Mouse (Mus musculus): ENCODE results near the gene Acot7.

Gene Acot7

GRCm38 (mm10) chr4:152303172-152303571 lies 125.2 kb downstream of the Acot7 start:
- DNase-seq: peak; percentile 81

GRCm38 (mm10) chr4:152304685-152305084 lies 126.8 kb downstream of the Acot7 start:
- no peak for DNase-seq

GRCm38 (mm10) chr4:152305991-152306390 lies 128.1 kb downstream of the Acot7 start:
- no peak for DNase-seq

GRCm38 (mm10) chr4:152307542-152307941 lies 129.6 kb downstream of the Acot7 start:
- no peak for DNase-seq

- DNase-seq: no peak
Observed at GRCm38 (mm10) chr4:152312186-152312585, 134.3 kb downstream of the Acot7 start.

- no peak for DNase-seq
Observed at GRCm38 (mm10) chr4:152313211-152313632, 135.3 kb downstream of the Acot7 start.

- peak; percentile 44 for DNase-seq
Observed at GRCm38 (mm10) chr4:152313934-152314333, 136.0 kb downstream of the Acot7 start.

GRCm38 (mm10) chr4:152315498-152316213 lies 137.7 kb downstream of the Acot7 start:
- DNase-seq: no peak

GRCm38 (mm10) chr4:152317631-152318033 lies 139.7 kb downstream of the Acot7 start:
- no peak for DNase-seq

- DNase-seq: peak; percentile 66
Observed at GRCm38 (mm10) chr4:152318517-152319234, 140.7 kb downstream of the Acot7 start, which contains the start of gene Rnf207. Rnf207 (minus strand) TSS chr4:152318993.

Data from kidney, adult 9 months (tissue).